Mouse (Mus musculus) kidney, postnatal 25 days (tissue): Measurements from ENCODE around the gene Slx4ip.

Source experiments
- DNase-seq, 2 experiments: peaks; one replicate each; pipeline ENCODE4 v3.0.0; 2021; ENCODE audit warnings: mixed read lengths in 2 of 2

Slx4ip gene

GRCm38 (mm10) chr2:137067479-137068110 is 176.6 kb downstream of the Slx4ip start:
- no peak for DNase-seq

GRCm38 (mm10) chr2:137073473-137074312 is 182.7 kb downstream of the Slx4ip start:
- DNase-seq: no peak

GRCm38 (mm10) chr2:137074313-137074620 is 183.2 kb downstream of the Slx4ip start:
- DNase-seq: no peak

DNA sequence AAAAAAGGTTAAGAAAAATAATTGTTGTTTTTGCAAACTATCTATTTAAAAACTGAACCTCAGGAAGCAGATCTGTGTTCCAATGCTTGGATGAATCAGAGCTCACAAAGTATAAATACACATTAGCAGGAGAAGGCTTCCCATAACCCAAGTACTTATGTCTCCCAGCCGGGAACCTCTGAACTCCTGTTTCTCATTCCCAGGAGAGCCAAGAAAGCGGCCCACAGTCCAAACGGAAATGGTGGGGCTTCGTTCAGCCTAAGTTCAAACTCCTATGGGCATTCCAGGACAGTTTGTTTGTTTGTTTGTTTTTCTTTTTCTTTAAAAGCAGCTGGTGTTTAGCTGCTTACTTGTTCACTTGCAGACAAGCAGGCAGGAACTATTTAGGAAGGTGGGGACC is 187.8 kb downstream of the Slx4ip start:
- no peak for DNase-seq

DNA sequence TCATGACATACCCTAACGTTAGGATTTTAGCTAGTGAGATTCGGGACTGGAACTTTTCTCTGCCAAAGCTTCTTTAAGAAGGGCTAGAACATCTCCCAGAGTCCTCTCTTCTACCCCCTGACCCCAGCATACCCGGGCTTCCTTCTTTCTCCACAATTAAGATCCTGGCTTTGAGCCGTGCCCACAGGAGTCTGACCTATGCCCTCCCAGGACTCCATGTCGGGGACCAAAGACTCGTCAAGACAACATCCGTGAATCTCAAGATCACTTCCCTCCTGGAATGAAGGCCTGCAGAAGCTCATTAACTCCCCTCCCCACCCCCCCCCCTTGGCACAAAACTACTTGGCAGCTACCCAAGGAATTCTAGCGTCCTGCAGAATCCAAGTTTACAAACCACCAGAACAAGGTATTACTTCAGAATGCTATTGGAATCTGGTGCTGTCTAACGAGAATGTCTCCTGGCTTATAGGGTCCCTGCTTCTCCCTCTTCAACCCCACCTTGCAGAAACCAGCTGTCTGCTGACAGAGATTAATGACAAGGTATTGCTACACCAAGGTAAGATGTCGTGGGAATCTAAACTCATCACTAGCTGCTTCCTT is 188.8 kb downstream of the Slx4ip start:
- peak; percentile 56 to 72 for DNase-seq

GRCm38 (mm10) chr2:137080468-137080867 is 189.4 kb downstream of the Slx4ip start:
- peak; percentile 61 to 83 for DNase-seq

GRCm38 (mm10) chr2:137081001-137081400 is 190.0 kb downstream of the Slx4ip start:
- DNase-seq: no peak

DNA sequence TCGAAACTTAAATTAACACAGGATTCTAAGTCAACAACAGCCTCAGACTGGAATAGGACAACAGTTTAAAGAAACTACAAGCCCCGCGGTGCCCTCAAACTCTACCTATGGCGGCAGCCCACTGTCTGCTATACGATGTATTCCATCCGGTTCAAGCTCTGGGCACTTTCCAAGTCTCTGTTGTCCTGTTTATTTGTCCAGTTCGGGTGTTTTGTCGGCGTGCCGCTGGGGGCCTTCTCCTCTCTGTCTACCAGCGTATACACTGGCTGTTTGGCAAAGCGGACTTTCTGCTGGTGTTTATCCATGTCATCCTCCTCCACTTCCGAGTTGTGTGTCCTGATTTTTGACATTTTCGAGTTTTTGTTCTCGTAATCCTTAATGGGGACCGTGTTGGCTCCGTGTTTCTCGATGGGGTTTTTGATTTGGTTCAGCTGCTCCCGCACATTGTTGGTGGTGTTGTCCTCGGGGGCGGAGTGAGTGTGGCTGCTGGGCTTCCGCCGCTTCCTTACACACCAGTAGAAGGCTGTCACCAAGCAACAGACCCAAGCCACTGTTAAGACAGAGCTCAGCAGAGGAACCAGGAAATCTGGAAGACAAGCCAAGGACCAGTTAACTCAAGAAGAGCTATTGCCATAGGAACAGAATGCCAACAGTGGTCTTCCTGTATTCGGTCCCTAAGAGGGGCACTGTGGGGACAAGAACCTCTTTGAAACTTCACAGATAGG is 192.0 kb downstream of the Slx4ip start:
- DNase-seq: peak; percentile 41 to 58

DNA sequence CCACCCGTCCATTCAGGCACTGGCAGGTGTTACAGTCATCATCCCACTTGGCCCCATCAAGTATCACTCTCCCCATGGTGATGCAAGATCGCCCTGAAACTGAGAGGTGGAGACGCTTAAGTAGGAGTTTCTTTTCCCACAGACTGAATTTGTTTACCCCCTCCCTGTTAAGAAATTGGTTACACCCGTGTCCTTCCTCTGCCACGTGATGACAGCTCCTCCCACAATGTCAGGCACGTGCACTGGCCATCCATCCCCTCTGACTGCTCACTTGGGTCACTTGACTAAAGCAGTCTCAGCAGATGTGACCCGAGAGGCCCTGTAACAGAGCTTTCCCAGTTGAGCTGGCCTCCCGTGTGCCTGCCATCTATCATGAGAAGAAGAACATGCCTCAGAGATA is 194.2 kb downstream of the Slx4ip start:
- DNase-seq: no peak

GRCm38 (mm10) chr2:137086621-137087395 is 195.8 kb downstream of the Slx4ip start:
- no peak for DNase-seq

DNA sequence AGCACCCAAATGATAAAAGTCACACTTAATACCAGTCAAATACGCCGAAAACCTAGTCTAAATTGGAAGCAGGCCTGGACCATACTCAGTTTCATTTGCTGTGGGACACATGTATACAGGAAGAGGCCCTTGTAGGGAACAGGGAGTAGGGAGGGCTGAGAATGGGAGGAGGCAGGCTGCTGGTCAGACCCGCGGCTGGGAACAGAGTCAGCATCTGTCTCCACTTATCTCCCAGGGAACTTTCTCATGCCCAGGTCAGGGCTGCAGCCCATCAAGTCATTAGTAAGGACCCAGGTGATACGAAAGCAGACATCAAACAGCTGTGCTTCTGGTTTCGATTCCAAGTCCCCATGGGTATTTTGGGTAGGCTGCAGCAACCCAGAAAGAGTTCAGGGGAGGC is 196.7 kb downstream of the Slx4ip start:
- no peak for DNase-seq

DNA sequence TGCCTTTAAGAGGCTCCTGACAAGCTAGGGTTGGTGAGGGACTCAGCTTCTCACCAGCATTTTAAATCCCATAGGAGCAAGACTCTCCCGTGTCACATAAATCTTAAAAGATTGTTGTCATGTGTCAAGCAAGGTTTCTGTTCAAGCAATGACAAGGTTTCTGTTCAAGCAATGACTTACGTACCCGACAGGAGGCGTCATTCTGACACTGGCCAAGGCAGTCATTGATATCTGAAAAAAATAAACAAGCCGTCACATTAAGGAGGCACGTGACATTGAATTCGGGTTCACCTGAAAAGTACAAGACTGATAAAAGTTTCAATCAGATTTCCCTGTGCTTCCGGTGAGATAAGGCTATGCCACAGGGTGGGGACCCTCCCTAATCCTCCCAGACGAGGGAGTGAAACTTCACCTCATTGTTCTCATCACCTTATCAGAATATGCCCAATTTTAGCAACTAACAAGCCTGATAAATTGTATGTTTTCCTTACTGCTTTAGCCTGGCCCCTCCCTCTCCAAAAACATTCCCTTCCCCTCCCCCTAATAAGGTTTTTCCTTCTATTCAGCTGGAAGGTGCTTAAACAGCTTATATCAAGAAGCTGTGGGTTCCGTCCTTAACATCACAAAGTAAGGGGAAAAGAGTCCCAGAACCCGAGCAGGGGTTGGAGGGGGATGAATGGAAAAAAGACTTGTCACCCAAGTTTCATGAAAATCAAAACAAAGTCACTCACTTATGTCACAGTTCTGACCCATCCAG is 200.9 kb downstream of the Slx4ip start:
- no peak for DNase-seq

DNA sequence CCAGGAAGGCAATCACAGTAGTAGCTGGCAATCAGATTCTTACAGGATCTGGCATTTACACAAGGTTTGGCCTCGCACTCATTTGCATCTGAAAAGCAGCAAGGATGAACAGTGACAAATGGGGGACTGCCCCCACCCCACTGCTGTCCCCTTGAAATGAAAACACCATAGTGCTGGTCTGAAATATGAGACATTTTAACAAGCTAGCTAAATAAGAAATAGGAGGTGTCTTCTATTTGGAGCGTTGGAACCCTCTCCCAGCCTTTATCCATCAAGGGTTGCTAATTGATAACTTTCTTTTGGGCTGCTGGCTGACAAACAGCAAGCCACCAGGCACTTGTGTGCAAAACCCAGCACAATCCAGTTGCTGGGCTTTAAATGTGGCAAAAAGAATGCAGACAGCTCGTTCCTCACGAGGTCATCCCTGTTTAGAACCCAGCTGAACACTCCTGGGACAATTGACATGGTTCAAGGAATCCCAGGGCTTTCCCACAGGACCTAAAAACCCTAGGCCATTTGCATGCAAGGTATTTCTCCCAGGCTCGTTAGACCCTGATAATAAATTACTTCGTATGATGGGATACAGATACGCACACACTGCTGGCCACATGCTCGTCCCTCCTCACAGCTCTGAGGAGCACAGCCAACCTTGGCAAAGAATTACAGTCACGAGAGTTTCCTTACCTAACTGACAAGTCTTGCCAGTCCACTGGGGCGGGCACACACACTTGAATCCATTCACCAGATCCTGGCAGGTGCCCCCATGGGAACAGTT is 201.7 kb downstream of the Slx4ip start:
- DNase-seq: no peak

DNA sequence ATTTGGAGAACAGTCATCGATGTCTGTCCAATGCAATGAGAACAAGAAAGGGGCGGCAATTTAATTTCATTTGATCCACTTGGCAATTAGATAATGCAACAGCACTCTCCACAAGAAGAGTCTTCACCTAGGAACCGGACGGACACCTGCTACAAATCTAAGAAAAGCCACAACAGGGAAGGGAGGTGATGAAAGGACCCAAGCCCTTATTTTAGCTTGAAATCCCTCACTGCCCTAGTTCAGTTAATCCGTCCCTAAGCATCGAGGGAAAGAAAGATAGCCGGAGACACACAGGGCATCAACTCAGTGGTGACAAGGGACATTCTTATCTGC is 202.2 kb downstream of the Slx4ip start:
- DNase-seq: no peak

DNA sequence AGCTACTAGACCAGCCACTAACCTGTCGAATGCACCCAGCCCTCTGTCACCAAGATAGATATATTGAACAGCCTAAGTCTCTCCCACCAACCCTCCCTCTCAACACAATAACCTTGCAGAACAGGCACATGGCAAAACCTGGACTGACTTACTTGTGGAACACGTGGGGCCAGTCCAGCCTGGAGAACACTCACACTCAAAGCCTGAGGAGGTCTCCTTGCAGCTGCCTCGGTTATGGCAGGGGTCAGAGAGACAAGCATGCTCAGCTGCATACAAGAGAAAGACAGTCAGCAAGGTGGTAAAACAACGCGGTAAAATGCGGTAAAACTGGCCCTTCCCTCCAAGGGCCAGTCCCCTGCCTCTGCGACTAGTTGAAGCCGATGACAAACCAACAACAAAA is 203.3 kb downstream of the Slx4ip start:
- DNase-seq: no peak

DNA sequence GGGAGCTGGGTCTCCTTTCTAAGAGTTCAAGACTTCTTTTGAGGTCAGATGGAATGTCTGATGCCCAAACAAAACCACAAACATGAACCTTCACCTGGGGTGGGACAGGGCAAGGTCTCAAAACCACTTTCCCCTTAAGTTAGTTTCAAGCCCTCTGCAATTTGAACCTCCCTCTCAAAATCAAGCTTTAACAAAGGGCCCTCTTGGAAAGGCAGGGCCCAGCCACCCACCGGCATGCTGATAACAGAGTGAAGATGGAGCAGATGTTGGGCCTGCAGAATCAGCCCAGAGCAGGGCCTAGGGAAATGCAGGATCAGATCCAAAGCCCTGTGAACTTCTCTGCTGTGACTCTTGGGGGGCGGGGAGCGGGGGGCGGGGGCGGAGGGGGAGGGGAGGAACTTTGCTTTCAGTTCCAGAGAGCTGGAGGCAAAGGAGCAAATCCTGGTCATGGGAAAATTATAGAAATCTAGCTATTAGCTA is 206.0 kb downstream of the Slx4ip start:
- no peak for DNase-seq

DNA sequence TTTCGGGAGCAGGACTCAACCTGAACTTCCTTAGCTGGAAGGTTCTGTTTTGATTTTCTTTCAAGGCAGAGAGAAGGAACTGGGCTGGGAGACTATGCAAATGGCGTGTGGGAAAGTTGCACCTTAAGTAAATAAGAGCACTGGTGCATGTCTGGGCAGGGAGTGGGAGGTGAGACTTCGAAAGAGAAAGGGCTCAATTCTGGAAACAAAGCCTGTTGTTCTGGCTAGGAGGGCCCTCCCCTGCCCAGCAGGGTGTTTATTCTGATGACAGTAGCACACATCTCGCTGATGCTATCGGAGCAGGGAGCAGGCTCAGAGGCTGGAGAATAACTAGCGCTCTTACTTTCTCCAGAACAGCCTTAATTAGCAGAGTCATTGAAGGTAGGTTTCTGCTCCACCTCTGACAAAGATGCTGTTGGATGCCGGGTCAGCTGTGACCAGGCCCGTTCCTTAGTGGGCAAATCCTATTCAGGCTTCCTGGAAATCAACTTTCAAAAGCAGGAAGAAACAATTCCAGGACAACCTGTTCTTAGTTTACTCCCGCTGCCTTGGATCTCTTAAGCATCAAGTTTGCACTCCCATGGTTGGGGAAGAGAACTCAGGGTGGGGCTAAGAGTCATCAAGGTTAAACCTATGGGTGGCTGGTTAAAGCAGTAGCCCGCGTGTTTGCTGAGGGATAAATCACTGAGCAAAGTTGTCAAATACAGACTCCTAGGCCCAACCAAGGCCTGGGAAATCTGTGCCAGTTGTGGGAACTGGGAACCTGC is 207.4 kb downstream of the Slx4ip start:
- no peak for DNase-seq

DNA sequence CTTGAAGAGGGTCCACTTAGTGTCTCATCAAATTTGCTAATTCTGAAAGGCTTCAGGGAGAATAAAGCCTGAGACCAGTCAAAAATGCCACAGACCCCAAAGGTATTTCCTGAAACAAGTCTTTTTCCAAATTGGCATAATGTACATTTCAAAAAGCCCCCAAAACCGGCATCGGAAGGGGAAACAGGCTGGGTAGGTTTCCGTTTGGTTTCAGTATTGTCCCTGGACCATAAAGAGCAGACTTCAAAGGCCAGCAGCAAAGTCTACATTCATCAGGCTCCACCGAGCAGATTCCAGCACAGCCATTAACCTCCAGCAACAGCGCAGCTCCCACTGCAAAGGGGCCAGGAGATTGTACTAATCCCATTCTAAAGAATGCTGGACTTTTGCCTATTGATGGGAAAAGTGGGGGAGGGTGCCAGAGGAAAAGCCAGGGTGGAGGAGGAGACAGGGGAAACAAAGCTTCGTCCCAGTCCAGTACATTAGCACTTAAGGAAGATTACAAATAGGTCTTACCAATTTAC is 208.3 kb downstream of the Slx4ip start:
- DNase-seq: no peak

DNA sequence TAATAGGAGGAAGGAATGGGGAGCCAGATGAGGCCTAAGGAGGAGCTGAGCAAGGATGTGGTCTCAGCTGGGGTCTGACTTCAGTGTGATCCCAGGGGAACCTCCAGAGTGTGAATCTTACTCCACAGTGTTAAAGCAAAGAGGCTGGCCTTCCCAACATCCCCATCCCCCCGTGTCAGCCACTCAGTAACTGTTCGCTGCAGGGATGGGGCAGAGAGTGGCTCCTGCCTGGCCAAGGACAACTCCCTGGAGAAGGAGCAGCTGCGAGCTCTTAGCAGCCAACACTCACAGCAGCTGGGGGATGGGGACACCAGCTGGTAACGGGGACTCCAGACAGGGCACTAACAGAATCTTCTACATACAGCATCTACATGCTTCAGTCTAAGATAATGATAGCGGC is 210.1 kb downstream of the Slx4ip start:
- DNase-seq: peak in 1 of 2 experiments; percentile 54

- no peak for DNase-seq
Observed at GRCm38 (mm10) chr2:137107203-137107602, 216.2 kb downstream of the Slx4ip start.
